Mouse (Mus musculus): ENCODE measurements around the gene Uchl4. TPM values are rescaled to one million over a fixed set of nuclear protein-coding genes. Genes with fewer than 3 reads are reported as not detected.

Gene Uchl4
- polyA plus RNA-seq, 1 experiment, result not detected

- no peak for TF ChIP-seq GATA1 (IDR thresholded peaks at IDR 0.05; ENCODE audit: low read length)
Measured at GRCm38 (mm10) chr9:64221480-64221879, 13.5 kb upstream of the Uchl4 start.

- no peak for TF ChIP-seq GATA1 (IDR thresholded peaks at IDR 0.05; ENCODE audit: low read length)
Measured at GRCm38 (mm10) chr9:64222098-64222497, 12.9 kb upstream of the Uchl4 start.

- TF ChIP-seq GATA1 (IDR thresholded peaks at IDR 0.05; ENCODE audit: low read length), result no peak
Measured at GRCm38 (mm10) chr9:64225805-64226204, 9.2 kb upstream of the Uchl4 start.

GRCm38 (mm10) chr9:64227736-64228135 is 7.3 kb upstream of the Uchl4 start:
- TF ChIP-seq GATA1 (IDR thresholded peaks at IDR 0.05; ENCODE audit: low read length), result no peak

- no peak for TF ChIP-seq GATA1 (IDR thresholded peaks at IDR 0.05; ENCODE audit: low read length)
Measured at GRCm38 (mm10) chr9:64228972-64229371, 6.0 kb upstream of the Uchl4 start.

- TF ChIP-seq GATA1 (IDR thresholded peaks at IDR 0.05; ENCODE audit: low read length), result no peak
Measured at GRCm38 (mm10) chr9:64231171-64231570, 3.8 kb upstream of the Uchl4 start.

GRCm38 (mm10) chr9:64231674-64232073 is 3.3 kb upstream of the Uchl4 start:
- no peak for TF ChIP-seq GATA1 (IDR thresholded peaks at IDR 0.05; ENCODE audit: low read length)

GRCm38 (mm10) chr9:64232257-64232957 is 2.6 kb upstream of the Uchl4 start:
- no peak for TF ChIP-seq GATA1 (IDR thresholded peaks at IDR 0.05; ENCODE audit: low read length)

- no peak for TF ChIP-seq GATA1 (IDR thresholded peaks at IDR 0.05; ENCODE audit: low read length)
Measured at GRCm38 (mm10) chr9:64233656-64234055, 1.3 kb upstream of the Uchl4 start.

- no peak for TF ChIP-seq GATA1 (IDR thresholded peaks at IDR 0.05; ENCODE audit: low read length)
Measured at GRCm38 (mm10) chr9:64236056-64236455, 1.1 kb downstream of the Uchl4 start.

GRCm38 (mm10) chr9:64240116-64240515 is 5.1 kb downstream of the Uchl4 start:
- no peak for TF ChIP-seq GATA1 (IDR thresholded peaks at IDR 0.05; ENCODE audit: low read length)

- TF ChIP-seq GATA1 (IDR thresholded peaks at IDR 0.05; ENCODE audit: low read length), result no peak
Measured at GRCm38 (mm10) chr9:64240681-64241080, 5.7 kb downstream of the Uchl4 start.

- no peak for TF ChIP-seq GATA1 (IDR thresholded peaks at IDR 0.05; ENCODE audit: low read length)
Measured at GRCm38 (mm10) chr9:64242381-64242831, 7.4 kb downstream of the Uchl4 start.

GRCm38 (mm10) chr9:64249371-64249770 is 14.4 kb downstream of the Uchl4 start:
- no peak for TF ChIP-seq GATA1 (IDR thresholded peaks at IDR 0.05; ENCODE audit: low read length)

GRCm38 (mm10) chr9:64250111-64250730 is 15.2 kb downstream of the Uchl4 start:
- no peak for TF ChIP-seq GATA1 (IDR thresholded peaks at IDR 0.05; ENCODE audit: low read length)

- TF ChIP-seq GATA1 (IDR thresholded peaks at IDR 0.05; ENCODE audit: low read length), result no peak
Measured at GRCm38 (mm10) chr9:64252591-64253020, 17.6 kb downstream of the Uchl4 start.
